Mouse (Mus musculus): ENCODE measurements at regions not wholly inside any gene's neighbourhood (a gene's known extent, or its start where the extent isn't known, plus 50 kb on each side); places are given as distances from the start of the nearest gene placed in this dataset.

- TF ChIP-seq CTCF (IDR thresholded peaks at IDR 0.05) (no peak), POLR2A (IDR thresholded peaks at IDR 0.05; ENCODE audit: insufficient read depth, low read depth, low read length) (no peak), EP300 (IDR thresholded peaks at IDR 0.05; ENCODE audit: insufficient read depth, low read depth, low read length) (no peak)
Observed at GRCm38 (mm10) chr4:87637629-87638379, 395.4 kb downstream of the Mllt3 start.
